Mouse (Mus musculus) G1E (cell line): ENCODE data around the gene Rhot1. TPM values are rescaled to one million over a fixed set of nuclear protein-coding genes. Genes with fewer than 3 reads are reported as not detected.

Experiments
- ATAC-seq: 2 replicates; pipeline ENCODE4 v1.8.0; 2016; ENCODE audit warnings: mild to moderate bottlenecking; ENCODE audit not compliant: insufficient number of reproducible peaks, poor library complexity, low FRiP score, severe bottlenecking; ENCODE audit errors: extremely low read depth
- DNase-seq: peaks from one replicate; pipeline ENCODE4 v3.0.0; 2012; ENCODE audit warnings: low spot score
- H3K27me3 ChIP-seq: 2 replicates; pipeline ENCODE4 v1.6.1; 2012; ENCODE audit warnings: mild to moderate bottlenecking, low read length, inconsistent platforms; ENCODE audit not compliant: insufficient read depth
- H3K36me3 ChIP-seq: replicated peaks from 2 replicates; pipeline ENCODE3; 2012; ENCODE audit warnings: mild to moderate bottlenecking, inconsistent platforms
- H3K4me1 ChIP-seq: 2 replicates; pipeline ENCODE4 v1.6.1; 2012; ENCODE audit warnings: low read depth, low read length, inconsistent platforms, mixed read lengths; ENCODE audit not compliant: insufficient read depth
- H3K4me3 ChIP-seq: 2 replicates; pipeline ENCODE4 v1.5.1; 2012; ENCODE audit warnings: low read depth, mild to moderate bottlenecking, inconsistent platforms, low read length, moderate library complexity, mixed read lengths
- H3K9me3 ChIP-seq: replicated peaks from 2 replicates; pipeline ENCODE4 v1.6.1; 2012; ENCODE audit warnings: inconsistent platforms
- CTCF ChIP-seq: IDR thresholded peaks from 2 replicates; pipeline ENCODE4 v1.5.1; 2012; ENCODE audit warnings: low read depth, low read length, inconsistent platforms, mixed read lengths
- GATA1 ChIP-seq: IDR thresholded peaks from 2 replicates; pipeline ENCODE4 v1.6.1; 2012; ENCODE audit warnings: borderline replicate concordance, low read length, inconsistent platforms, mixed read lengths
- GATA2 ChIP-seq: IDR thresholded peaks from 2 replicates; pipeline ENCODE4 v1.6.1; 2012; ENCODE audit warnings: low read depth, low read length, inconsistent platforms, borderline replicate concordance
- POLR2AphosphoS5 ChIP-seq: IDR thresholded peaks from 2 replicates; pipeline ENCODE4 v1.6.1; 2012; ENCODE audit warnings: low read depth, low read length, inconsistent platforms; ENCODE audit not compliant: insufficient replicate concordance
- TAL1 ChIP-seq: conservative IDR thresholded peaks from 2 replicates; pipeline ENCODE4 v1.6.1; 2012; ENCODE audit warnings: low read depth, low read length, inconsistent platforms, mixed read lengths
- polyA plus RNA-seq: library from polyadenylated mRNA; stranded (reverse); fragments of >175 nt; gene quantifications from 2 replicates; pipeline ENCODE4 v1.2.3, GENCODE M21; 2012
- total RNA-seq, 2 experiments: library from RNA; stranded (forward) in 1 of 2; stranded (reverse) in 1 of 2; fragments of 200-1000 nt in 1 of 2; fragments of >200 nt in 1 of 2; fragmentation: Nextera tagmentation in 1 of 2; gene quantifications; 2 replicates each; pipeline ENCODE4 v1.2.3; 2014 to 2017

Gene Rhot1
- total and polyA plus RNA-seq, 3 experiments: 5.3 to 80.3 (median 64.8) TPM

DNA sequence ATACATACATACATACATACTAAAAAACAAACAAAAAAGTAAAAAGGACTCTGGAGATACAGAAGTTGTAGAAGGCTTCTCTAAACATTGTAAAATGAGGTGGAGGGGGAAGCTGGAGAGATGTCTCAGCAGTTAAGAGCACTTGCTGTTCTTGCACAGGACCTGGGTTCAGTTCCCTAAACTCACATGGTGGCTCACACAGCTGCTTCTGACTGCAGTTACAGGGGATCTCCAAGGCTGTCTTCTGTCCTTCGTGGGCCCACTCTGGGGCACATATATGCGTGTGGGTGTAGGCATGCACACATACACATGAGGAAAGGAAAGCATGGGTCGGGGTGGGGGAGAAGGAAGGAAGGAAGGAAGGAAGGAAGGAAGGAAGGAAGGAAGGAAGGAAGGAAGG lies 39.2 kb upstream of the Rhot1 start:
- H3K9me3 ChIP-seq: peaks cover 2% of the 10 kb centered on the region; the same call in 1 of the 2 replicates
- no peaks in the 10 kb centered on the region for H3K36me3 ChIP-seq
- peaks cover 16% of the 10 kb centered on the region for H3K4me1 ChIP-seq
- ATAC-seq: no peak
- DNase-seq: no peak
- peaks cover 64% of the 10 kb centered on the region for H3K27me3 ChIP-seq
- no peak overlapping the region for H3K4me3 ChIP-seq
- no peak for TF ChIP-seq POLR2AphosphoS5
- no peak for TF ChIP-seq CTCF
- no peak for TF ChIP-seq TAL1
- no peak for TF ChIP-seq GATA2
- no peak for TF ChIP-seq GATA1

GRCm38 (mm10) chr11:80170351-80170750 lies 38.5 kb upstream of the Rhot1 start:
- TF ChIP-seq POLR2AphosphoS5 (no peak), CTCF (no peak), GATA1 (no peak), TAL1 (no peak), GATA2 (no peak)
- Histone ChIP-seq H3K4me1 (peaks cover 19% of the 10 kb centered on the region), H3K36me3 (no peaks in the 10 kb centered on the region), H3K27me3 (peaks cover 66% of the 10 kb centered on the region), H3K4me3 (no peak overlapping the region), H3K9me3 (peaks cover 2% of the 10 kb centered on the region; the same call in 1 of the 2 replicates)
- DNase-seq (no peak), ATAC-seq (no peak)

- no peak for ATAC-seq
- H3K36me3 ChIP-seq: no peaks in the 10 kb centered on the region
- DNase-seq: no peak
These were observed 36.9 kb upstream of the Rhot1 start for GRCm38 (mm10) chr11:80171884-80172283.

DNA sequence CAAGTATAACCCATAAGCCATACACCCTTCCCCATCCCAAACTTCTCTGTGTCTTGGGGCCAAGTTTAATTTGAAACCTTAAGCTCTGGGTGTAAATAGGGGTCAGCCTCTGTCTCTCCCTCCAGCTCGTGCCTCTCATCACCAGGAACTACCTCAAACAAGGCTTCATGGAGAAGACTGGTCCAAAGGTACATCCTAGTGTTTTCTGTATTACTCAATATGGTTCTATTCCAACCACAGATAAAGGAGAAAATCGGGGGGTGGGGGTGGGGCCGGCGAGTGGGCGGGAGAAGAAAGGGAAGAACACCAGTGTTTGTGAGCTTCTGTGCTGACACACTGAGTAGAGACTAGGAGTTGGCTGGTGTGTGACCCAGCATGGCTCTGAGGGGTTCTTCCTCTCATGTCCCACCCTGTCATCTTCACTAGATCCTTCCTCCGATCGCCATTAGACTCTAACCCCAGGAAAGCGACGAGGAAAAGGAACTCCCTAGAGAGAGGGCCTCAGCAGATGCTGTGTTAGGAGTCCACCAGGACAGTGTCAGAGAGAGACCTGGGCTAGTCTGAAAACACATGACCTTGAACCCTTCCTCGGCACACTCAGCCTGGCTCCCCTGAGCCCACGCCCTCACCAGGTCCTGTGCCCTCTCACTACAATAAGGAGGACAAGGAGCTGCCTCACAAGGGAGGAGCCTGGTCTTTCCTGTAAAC lies 34.7 kb upstream of the Rhot1 start:
- H3K9me3 ChIP-seq: no peaks in the 10 kb centered on the region
- no peak overlapping the region for H3K4me3 ChIP-seq
- peaks cover 64% of the 10 kb centered on the region for H3K27me3 ChIP-seq
- peaks cover 37% of the 10 kb centered on the region for H3K4me1 ChIP-seq
- TF ChIP-seq CTCF: no peak
- no peak for TF ChIP-seq POLR2AphosphoS5
- TF ChIP-seq GATA1: no peak
- no peak for TF ChIP-seq GATA2
- no peak for TF ChIP-seq TAL1
- DNase-seq (no peak), ATAC-seq (no peak)
- no peaks in the 10 kb centered on the region for H3K36me3 ChIP-seq

More at GRCm38 (mm10) chr11:80171884-80172283, 36.9 kb upstream of the Rhot1 start:
- Histone ChIP-seq H3K4me1 (peaks cover 22% of the 10 kb centered on the region), H3K4me3 (no peak overlapping the region), H3K9me3 (no peaks in the 10 kb centered on the region), H3K27me3 (peaks cover 66% of the 10 kb centered on the region)
- TF ChIP-seq GATA2: no peak
- no peak for TF ChIP-seq GATA1

DNA sequence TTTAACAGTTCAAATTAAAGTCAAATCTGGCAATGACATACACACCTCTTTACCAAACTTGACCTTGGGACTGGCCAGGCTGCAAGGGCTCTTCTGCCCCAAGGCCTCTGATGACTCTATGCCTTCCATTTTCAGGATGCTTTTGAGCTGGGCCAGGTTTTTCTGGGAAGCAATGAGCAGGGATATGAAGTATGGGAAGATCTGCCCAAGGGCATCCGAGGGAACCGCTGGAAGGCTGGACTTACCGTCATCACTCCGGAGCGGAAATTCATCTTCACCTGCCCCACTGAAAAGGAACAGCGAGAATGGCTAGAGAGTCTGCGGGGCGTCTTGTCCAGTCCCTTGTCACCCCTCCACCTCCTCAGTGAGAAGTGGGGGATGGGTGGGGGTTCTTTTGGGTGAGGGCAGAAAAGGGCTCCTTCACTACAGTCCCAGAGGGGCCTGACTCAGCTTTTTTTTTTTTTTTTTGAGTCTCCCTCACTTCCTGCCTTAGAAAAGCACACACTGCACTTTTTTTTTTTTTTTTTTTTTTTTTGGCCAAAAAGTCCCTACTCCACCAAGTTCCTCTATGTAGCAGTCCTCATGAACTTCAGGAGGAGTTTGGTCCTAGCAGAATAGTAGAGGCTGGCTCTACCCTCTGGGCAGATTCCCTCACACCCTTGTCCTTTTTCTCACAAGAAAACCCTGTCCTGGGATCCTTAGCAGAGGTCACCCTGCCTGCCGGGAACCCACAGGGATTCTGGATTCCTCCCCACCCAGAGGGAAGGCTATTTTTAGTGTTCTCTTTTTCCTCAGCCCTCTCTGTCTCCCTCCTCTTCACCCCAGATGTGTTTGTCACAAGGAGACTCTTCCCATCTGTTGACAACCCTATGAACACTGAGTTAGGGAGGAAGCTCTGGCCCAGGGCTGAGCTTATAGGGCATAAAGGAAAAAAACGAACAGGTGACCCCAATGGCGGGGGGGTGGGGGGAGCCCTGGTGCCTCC lies 31.6 kb upstream of the Rhot1 start:
- H3K27me3 ChIP-seq: peaks cover 39% of the 10 kb centered on the region
- no peaks in the 10 kb centered on the region for H3K36me3 ChIP-seq
- no peaks in the 10 kb centered on the region for H3K9me3 ChIP-seq
- peaks cover 34% of the 10 kb centered on the region for H3K4me1 ChIP-seq
- TF ChIP-seq GATA2: no peak
- no peak for TF ChIP-seq GATA1
- no peak for TF ChIP-seq TAL1
- no peak for TF ChIP-seq CTCF
- no peak for TF ChIP-seq POLR2AphosphoS5
- no peak overlapping the region for H3K4me3 ChIP-seq
- no peak for ATAC-seq
- DNase-seq: no peak

DNA sequence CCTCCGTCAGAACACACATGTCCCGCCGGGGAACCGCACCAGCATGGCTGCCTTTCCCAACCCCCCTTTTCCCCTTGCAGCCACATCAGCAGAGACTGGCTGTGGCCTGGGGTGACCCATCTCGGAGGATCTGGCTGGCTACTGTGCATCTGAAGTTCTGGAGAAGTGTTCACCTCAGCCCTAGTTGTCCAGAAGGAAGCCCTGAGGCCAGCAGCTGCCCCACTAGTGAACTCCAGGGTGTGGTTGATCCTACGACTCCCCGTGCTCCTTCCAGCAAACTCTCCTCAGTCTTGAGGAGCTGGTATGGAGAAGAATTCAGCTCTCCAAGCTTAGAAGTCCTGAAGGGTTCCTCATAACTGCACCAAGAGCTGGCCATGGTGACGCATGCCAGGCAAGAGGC lies 30.5 kb upstream of the Rhot1 start:
- TF ChIP-seq POLR2AphosphoS5 (no peak), TAL1 (no peak), CTCF (no peak), GATA1 (no peak), GATA2 (no peak)
- H3K4me1 ChIP-seq: peaks cover 32% of the 10 kb centered on the region
- no peak overlapping the region for H3K4me3 ChIP-seq
- no peak for DNase-seq
- H3K27me3 ChIP-seq: peaks cover 29% of the 10 kb centered on the region
- no peaks in the 10 kb centered on the region for H3K36me3 ChIP-seq
- no peaks in the 10 kb centered on the region for H3K9me3 ChIP-seq
- ATAC-seq: no peak
